Mouse (Mus musculus) adrenal gland, adult (tissue): ENCODE results near the gene Zfp580.
"Not testable (repeated sequence)": the region's sequence is repeated elsewhere in the genome, so short reads cannot be mapped to it uniquely, and the experiment has no call there.

ENCODE experiments used
- DNase-seq, 2 experiments: peaks; one replicate each; pipeline ENCODE4 v3.0.0; 2022 to 2023; ENCODE audit warnings: low spot score in 1 of 2; ENCODE audit not compliant: inconsistent age in 2 of 2

Gene Zfp580

GRCm38 (mm10) chr7:5062360-5063001, 11.1 kb downstream of the Zfp580 start:
- DNase-seq: peak in 1 of 2 experiments; percentile 93

DNA sequence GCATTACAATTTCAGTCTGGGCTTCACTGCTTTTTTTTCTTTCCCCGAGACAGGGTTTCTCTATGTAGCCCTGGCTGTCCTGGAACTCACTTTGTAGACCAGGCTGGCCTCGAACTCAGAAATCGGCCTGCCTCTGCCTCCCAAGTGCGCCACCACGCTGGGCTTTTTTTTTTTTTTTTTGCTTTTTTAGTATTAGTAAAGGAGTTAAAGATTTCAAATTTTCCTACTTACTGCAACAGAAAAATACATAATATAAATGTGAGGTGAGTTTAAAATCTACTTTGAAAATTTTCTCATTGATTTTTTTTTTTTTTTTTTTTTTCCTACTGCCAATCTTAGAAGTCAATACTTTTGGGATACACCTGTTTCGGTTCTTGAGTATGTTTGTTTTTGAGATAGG, 13.5 kb downstream of the Zfp580 start:
- DNase-seq: no peak

GRCm38 (mm10) chr7:5073586-5073985, 22.2 kb downstream of the Zfp580 start:
- no peak for DNase-seq

DNA sequence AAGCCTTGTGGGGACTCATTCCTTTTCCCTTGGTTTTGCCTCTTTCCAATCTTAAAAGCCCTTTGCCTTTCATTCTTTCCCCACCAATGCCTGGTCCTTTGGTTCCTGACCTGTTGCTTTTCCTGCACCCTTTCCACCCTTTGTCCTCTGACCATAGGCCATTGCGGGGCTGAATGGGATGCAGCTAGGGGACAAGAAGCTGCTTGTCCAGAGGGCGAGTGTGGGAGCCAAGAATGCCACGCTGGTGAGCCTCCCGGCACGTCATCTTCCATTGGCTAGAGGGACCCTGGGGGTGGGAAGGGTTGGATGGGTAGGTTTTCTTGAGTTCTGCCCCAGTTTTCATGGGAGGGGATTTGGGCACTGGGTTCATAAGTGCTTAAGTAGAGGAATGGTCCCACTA, 23.6 kb downstream of the Zfp580 start:
- no peak for DNase-seq

GRCm38 (mm10) chr7:5076931-5077330, 25.6 kb downstream of the Zfp580 start:
- no peak for DNase-seq

DNA sequence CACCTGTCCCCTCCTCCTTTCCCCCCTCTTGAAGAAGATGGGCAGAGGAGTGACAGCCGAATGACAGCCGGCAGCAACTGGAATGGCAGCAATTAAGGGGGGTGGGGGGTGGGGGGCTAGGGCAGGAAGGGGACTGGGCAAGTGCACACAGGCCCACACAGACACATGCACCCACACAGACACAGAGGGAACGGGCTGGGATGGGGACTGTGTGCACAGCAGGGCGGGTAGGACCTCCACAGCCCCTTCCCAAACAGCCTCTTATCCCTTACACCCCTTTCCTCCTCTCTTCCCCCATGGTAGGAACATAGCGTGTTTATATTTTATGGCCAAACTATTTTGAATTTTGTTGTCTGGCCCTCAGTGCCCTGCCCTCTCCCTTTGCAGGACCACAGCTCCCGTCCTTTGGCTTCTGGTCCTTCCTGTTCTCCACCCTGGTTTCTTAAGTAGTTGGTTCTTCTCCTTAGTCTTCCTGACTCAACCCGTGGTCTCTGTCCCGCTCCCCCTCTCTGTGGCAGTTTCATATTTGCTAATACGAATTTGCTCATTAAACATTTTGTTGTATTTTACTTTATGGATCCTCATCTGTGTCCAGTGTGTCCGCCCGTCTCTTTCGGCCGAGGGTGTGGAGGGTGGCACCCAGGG, 28.1 kb downstream of the Zfp580 start:
- not testable (repeated sequence) for DNase-seq

GRCm38 (mm10) chr7:5080010-5080751, 28.8 kb downstream of the Zfp580 start, which contains the start of gene Epn1:
Gene Epn1, plus strand, starts transcription at chr7:5080235.
- DNase-seq: peak; percentile 98

DNA sequence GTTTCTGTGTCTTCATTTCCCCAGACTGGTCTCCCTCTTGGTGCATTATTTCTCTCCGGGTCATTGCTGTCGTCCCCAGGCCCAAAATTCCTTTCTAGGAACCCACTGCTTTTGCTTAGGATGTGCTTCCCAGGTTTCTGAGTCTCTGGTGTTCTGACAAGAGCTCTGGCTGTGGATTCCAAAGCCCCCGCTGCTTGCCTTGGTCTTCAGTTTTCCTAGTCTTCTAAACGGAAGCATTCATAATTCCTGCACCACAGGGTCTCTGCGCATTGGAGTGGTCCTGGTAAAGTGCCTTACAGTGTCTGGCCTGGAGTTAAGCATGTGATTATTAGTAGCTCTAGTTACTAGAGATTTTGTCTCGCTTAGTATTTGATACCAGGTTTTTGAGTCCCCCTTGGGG, 29.5 kb downstream of the Zfp580 start:
- no peak for DNase-seq

DNA sequence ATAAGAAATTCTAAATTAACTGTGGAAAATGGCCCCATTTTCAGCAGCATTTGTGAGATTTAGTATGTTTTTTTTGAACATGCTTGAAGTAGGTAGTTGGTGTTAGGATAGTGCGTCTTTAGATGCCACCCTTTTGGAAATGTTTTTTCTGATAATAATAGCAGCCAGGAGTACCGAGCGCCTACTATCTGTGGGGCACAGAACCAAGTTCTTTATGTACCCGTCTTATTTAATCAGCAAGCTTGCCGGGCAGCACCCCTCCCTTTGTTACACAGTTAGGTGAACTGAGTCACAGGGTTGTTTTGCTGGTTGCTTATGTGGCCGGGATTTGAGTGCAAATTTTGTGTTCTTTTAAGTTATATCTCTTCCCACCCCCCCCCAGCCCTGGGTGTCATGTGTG, 29.9 kb downstream of the Zfp580 start:
- DNase-seq: no peak

GRCm38 (mm10) chr7:5081939-5082338, 30.6 kb downstream of the Zfp580 start:
- DNase-seq: no peak

GRCm38 (mm10) chr7:5083325-5084105, 32.2 kb downstream of the Zfp580 start:
- DNase-seq: no peak

DNA sequence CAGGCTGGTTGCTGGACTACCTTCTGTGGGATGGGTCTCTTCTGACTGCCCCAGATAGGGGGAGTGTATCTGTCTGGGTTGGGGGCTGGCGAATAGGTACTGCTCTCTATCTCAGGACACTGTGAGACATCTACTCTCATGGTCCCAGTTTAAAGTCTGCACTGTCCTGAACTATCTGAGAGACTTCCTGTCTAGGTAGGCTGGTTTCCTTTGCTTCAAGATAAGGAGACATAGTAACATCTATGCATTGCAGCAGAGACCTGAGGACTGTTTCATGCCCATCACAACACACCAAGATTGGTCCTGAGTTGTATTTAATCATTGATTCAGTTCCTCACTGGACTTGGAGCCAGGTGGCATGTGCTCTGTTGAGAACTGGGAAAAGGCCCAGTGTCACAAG, 34.2 kb downstream of the Zfp580 start:
- no peak for DNase-seq

- DNase-seq: no peak
These were observed 35.6 kb downstream of the Zfp580 start for GRCm38 (mm10) chr7:5086921-5087440.

DNA sequence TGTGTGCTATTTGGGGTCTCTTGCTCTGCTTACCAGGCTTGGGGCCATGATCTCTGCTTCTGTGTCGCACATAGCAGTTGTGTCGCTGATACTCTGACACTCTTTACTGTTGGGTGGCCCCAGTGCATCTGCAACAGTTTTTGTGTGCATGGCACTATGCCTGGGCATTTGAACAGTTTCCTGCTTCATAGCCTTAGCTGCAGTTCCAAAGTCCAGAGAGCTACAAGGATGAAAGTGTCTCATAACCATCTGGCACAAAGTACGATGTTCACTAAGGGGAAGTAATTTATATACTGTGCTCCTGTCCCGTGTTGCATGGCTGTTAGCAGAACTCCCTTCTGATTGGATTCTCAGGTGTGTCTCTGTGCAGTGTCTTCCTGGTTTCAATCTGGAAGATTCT, 36.5 kb downstream of the Zfp580 start:
- no peak for DNase-seq

- no peak for DNase-seq
These were observed 38.5 kb downstream of the Zfp580 start for GRCm38 (mm10) chr7:5089853-5090252.

DNA sequence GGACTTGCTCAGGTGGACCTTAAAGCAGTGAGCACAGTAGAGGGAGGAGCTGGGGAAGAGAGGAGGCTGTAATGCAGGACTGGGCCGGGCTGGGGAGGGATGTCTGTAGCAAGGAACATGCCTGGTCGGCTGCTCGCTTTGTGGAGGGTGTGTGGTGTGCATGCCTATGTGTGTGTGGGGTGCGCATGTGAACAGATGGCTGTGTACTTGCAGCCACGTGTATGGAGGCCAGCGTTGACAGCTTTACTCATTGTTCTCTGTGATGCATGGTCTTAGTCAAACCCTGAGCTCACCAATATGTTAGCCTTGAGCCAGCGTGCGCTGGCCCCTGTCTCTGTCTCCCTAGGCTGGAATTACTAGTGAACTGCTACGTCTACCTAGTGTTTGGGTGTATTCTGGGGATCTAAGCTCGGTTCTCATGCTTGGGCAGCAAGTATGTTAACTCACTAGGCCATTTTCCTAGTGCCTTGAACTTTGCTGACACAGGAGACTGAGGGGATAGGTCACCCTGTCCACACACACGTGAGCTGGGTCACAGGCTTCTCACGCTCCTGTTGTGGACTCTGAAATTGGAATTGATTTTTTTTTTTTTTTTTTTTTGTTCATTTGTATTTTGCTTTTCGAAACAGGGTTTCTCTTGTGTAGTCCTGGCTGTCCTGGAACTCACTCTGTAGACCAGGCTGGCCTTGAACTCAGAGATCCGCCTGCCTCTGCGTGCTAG, 39.8 kb downstream of the Zfp580 start:
- peak; percentile 32 to 66 for DNase-seq

GRCm38 (mm10) chr7:5092381-5092780, 41.0 kb downstream of the Zfp580 start:
- DNase-seq: no peak

DNA sequence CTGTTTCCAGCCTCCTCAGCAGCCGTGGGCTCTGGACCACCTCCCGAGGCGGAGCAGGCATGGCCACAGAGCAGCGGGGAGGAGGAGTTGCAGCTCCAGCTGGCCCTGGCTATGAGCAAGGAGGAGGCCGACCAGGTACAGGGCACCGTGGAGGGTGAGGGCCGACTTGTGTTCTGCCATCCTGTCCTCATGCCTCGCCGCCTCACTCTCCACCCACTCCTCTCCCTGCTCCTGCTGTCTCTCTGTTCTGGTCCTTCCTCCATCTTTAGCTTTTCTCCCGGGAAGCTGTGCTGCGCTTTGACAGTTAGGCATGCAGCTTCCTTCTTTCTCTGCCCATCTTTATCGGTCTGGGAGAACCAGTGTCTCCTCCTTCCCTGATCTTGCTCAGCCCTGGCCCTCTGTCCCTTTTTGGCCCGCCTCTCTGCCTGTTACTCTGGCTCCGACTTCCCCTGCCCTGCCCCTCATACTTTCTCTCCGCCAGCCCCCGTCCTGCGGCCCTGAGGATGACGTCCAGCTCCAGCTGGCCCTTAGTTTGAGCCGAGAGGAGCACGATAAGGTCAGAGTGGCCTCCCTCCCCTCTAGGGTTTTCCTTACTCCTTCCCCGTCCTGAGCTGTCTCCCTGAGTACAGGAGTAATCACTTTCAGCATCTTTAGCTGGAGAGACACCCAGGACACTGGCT, 41.6 kb downstream of the Zfp580 start:
- DNase-seq: peak in 1 of 2 experiments; percentile 34

- DNase-seq: no peak
These were observed 47.4 kb downstream of the Zfp580 start for GRCm38 (mm10) chr7:5098769-5099168.

- DNase-seq: no peak
These were observed 48.5 kb downstream of the Zfp580 start for GRCm38 (mm10) chr7:5099796-5100195.
